Mouse (Mus musculus): ENCODE data around the gene Map3k5.

GRCm38 (mm10) chr10:20132933-20133652 is 198.8 kb downstream of the Map3k5 start:
- TF ChIP-seq POLR2A (IDR thresholded peaks at IDR 0.05; ENCODE audit: low read depth, low read length), result no peak
- TF ChIP-seq CTCF (conservative IDR thresholded peaks at IDR 0.05; ENCODE audit: insufficient read depth, insufficient read length, low read depth, low read length), result no peak
